Mouse (Mus musculus) ES-Bruce4 (cell line): ENCODE measurements around the gene Bmper.

Experiments used
- EP300 ChIP-seq: IDR thresholded peaks from 2 replicates; pipeline ENCODE4 v1.6.1; 2011; ENCODE audit warnings: low read depth, low read length; ENCODE audit not compliant: insufficient read depth
- POLR2A ChIP-seq: IDR thresholded peaks from one replicate; pipeline ENCODE4 v1.8.1; 2011; ENCODE audit warnings: low read length; ENCODE audit not compliant: insufficient read depth

DNA sequence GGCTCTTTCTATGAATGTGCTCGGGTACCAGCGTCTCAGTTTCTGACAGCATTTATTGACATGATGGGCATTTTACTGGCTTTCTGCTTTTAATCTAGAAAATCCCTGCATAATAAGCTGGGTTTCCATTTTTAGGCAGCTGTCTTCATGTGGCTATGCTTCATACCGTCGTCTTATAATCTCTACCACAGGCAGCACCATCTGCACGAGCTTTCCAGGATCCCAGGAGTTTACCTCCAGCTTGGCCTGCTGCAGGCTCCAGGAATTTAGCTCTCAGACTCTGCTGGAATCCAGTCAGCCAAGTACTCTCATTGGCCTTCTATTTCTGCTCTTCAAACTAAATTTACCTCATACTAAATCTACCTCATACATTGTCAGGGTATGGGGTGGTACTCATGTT, 219.3 kb downstream of the Bmper start:
- no peak for TF ChIP-seq POLR2A
- TF ChIP-seq EP300: no peak
